Mouse (Mus musculus): ENCODE measurements around the gene 1700016C15Rik.
A peak's percentile ranks its signal among the peaks of the same experiment; 100 is the strongest.

1700016C15Rik gene

DNA sequence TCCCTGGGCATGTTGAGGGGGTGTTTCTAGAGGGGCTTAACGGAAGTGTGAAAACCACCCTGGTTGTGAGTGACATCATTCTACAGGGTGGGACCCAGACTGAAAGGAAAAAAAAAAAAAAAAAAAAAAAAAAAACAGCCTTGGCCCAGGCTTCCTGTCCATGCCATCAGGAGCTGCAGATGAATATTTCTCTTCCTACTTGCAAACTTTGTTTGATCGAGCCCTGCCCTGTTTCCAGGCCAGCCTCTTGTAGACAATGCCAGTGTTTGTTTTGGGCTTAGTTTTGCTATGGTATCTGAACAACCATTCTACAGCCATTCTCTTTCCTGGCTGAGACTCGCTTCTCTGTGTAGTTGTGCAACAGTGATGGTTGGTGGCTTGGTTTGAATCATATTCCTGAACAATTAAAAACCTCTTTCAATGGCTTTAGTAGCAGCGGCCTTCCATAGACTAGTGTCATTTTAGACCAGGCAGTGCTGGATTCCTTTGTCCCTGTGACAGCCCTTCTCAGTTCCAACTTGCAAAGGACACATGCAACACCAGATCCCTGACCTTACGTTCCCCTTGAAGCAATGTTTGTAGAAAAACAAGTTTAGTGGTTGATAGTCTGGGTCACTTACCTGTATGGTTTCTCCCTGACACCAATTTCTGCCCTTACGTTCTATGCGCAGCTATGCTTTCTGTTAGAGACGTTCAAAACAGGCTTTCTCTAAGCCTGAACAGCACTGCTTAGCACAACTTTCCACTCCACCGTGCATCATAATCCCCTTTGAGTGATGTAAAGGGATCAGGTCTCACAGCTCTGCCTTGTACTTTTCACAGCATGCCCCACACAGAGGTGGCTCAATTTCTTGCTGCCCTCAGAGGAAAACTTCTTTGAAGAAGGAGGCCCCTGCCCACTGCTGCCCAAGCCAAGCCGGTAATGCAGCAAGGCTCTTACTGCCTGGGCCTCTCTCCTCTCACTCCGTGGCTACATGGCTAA lies at the start of gene 1700016C15Rik:
Gene 1700016C15Rik, plus strand, starts transcription at position 772 of the 982 bp plus-strand sequence.
- DNase-seq = no peak

DNA sequence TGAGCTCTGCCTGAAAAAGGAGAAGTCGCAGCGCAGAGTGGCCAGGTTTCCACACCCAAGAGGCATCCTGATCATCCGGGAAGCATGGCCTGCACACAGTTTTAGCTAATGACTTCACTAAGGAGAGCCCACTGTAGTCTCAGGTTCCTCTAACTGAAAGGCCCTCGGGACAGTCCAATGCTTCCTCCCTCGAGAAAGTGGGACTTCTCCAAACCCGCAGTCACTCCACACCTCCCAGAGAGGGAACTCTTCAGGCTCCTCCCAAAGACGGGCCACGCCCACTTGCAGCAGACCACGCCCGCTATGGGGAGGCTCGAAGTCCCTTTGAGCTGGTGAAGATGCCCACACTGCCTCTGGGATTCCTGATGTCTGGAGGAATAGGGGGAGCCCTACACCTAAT lies 48.4 kb upstream of the 1700016C15Rik start:
- no peak for DNase-seq

DNA sequence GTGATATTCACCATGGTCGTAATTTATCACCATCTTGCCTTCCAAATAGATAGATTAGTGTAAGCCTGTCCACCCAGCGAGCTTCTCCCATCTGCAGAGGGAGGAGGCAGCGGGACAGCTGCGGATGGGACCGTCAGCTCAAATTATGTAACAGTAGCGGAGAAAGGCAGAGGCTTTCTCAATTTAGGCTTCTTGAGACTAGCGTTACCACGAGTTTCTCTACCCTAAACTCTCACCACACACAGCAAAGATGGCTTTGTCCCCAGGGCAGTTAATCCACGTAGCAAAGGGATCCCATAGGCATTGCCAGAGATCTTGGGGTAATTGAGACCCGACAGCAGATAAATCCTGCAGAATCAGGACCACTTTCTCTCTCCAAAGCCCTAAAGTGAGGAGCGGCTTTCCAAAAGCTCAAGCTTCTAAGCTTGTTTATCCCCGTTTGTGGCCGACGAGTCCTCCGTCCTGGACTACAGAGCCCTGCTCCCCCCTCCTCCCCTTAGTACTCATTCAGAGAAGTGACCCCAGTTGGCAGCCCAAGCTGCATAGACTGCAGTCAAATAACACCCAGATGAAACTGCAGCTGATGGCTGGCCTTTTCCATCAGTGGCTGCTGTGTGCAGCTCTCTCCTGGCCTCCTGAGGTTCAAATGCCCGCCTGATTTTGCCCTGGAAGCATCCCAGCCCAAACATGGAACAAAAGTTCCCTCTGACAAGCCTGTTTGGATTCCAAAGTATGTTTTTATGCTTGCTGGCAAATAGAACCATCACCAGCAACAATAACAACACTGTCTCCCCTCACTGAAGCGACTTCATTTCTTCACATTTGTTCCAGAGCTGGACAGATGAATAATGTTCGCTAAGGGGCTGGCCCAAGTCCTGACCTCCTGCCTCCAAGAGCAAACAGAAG lies 45.4 kb upstream of the 1700016C15Rik start:
- DNase-seq = no peak

DNA sequence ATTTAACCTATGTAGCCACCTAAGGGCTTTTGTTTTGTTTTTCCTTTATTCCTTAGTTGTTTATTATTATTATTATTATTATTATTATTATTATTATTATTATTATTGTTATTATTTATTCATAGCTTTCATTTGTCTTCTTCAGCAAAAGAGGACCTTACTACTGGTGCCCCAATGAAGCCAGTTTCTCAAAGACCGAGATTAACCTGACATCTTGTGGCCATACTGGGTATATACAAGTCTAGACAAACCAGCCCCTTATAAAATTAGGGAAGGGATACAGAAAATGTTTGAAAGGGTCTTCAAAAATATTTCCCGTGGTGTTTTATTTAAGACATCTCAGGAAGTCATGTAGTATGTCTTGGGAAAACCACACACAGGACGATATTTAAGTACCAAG lies 44.7 kb upstream of the 1700016C15Rik start:
- no peak for DNase-seq

DNA sequence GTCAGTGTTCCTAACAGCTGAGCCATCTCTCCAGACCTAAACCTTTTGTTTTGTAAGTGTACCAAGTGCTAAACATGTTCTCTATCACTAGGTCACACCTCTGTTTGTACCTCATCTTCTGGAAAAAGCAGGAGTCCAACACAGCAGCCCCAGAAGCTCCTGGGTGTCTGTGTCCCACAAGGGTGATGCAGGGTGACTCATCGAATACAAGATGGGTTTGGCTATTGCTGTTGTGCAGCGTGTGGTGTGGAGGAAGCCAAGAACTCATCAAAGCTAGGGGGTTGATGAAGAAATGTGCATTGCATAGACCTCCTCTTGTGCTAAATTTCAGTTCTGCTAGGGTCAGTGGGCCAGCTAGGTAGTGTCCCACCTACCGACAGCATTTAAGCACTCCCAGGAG lies 43.5 kb upstream of the 1700016C15Rik start:
- no peak for DNase-seq

DNA sequence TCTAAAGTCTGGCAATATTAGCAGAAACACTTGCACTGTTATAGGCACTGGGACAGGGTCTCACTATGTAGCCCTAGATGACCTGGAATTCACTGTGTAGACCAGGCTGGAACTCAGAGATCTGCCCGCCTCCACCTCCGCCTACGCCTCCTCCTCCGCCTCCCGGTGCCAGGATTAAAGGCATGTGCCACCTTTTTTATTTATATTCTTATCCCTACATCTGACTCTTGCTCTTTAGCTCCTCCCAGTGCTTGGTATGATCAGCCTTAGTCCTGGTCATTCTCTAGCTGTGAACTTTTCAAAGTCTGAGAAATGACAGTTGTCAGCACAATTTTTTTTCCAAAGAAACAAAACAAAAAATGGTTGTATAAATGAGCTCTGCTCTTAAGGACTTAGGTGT lies 42.6 kb upstream of the 1700016C15Rik start:
- peak; percentile 44 for DNase-seq

DNA sequence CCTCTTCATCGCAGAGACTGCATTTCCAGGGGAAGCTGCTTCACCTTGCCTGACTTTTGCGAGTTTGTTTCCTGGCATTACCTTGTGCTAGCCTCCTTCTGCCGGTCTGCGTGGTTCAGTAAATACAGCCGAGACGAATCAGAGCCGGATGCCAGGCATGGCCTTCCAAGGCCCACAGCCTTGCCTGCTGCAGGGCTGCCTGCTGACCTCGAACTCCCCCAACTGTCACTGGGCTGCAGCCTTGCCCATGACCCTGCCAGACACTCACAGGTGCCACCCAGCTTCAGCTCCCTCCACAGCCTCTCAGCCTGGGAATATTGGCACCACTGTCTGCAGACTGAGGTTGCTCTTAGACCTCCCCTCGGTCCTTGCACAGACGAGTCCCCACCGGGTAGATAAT lies 37.1 kb upstream of the 1700016C15Rik start:
- DNase-seq = no peak

DNA sequence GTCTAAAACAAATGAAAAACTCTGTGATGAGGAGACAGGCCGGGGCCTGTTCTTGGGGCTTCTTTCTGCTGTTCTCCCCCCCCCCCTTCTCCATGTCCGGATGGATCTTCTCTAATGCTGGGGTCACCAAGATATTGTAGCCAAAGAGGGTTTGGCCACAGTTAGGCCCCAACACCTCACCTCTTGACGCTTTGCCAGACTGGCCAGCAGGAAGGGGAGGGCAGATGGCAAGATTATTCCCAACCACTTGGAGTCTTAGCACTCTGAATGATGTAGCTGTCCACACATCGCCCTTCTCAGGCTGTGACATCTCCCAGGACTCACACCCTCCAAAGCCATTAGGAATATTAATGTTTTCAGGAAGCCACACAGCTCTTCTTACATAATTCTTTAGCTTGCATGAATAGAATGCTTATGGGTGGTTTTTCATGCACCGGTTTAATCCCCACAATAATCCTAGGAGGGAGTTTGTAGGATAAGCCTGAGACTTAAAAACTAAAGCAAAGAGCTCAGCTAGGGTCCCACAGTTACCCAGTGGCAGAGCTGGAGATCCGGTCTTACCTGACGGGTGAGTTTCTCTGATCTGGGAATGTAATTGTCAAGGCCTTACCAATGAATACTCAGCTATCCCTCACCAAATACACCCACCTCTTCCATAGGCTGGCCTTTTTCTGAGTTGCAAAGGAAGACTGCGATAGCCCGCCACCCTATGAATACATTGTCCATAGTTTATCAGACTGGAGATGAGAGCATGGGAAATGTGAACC lies 35.9 kb upstream of the 1700016C15Rik start:
- no peak for DNase-seq

DNA sequence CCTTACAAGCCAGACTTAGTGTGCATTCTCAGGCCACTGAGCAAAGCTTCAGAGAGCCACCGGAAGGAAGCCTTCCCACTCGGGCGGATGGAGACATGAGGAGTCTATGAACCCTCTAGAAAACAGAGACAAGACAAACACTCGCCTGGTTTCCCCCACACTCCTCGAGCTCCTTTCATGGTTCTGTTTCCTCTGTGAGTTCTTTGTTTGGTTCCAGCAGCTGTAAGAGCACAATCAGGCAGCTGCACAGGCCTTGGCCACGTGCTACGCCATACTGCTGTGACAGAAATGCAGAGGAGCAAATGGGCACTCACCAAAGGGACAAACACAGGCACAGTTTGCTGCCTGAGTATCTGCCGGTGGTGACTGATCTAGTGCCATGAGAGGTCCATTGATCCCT lies 29.1 kb upstream of the 1700016C15Rik start:
- no peak for DNase-seq

DNA sequence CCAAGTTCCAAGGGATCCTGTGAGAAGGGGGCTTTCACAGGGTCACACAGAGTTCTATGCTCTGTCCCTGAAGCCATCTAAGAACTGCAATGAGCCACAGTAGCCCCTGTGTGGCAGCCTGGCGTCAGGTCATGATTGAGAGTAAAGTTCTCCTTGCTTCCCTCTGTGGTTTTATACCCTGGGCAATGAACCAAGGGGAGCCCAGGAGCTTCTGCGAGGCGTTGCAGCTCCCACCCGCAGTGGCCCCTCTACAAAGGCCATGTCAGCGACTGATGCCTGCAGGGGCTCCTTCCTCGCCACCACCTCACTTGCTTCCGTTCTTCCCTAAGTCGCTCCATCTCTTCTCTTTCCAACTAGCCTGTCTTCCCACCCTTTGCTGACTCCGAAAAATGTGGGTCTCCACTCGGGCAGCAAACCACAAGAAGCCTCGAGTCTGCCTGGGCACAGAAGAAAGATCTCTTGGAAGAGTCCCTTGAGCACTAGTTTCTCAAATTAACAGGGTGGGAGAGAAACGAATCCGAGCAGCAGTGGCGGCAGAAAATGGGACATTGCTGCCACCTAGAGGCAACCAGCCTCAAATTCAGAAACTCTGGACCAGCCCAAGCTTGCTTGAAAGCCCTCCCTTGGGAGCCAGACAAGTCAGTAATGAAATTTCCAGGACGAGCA lies 27.0 kb upstream of the 1700016C15Rik start:
- peak; percentile 83 for DNase-seq

DNA sequence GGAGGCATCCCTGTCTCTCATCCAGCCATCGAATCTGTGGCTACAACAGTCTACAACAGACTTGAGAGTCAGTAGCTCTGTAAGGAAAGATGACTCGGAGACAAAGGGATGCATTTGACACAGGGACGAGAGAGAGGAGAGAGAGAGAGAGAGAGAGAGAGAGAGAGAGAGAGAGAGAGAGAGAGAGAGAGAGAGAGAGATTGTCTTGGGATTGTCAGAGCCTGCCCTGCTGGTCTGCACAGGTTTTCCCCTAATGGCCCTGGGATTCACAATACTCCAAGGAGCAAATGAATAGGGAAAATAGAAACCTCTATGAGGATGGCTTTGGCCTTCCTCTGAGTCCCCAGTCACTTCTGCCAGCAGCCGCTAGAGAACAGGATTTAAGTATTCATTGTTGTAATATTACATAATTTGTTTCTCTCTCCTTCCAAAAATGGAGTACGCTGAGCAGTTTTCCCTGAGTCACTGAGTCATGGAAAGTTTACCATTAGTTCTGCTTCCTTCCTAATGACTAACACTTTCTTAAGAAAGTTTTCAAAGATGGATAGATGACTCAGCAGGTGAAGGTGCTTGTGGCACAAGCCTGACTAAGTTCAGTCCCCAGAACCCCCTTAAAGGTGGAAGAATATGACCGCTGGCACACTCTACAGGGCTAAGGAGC lies 26.3 kb upstream of the 1700016C15Rik start:
- no peak for DNase-seq

DNA sequence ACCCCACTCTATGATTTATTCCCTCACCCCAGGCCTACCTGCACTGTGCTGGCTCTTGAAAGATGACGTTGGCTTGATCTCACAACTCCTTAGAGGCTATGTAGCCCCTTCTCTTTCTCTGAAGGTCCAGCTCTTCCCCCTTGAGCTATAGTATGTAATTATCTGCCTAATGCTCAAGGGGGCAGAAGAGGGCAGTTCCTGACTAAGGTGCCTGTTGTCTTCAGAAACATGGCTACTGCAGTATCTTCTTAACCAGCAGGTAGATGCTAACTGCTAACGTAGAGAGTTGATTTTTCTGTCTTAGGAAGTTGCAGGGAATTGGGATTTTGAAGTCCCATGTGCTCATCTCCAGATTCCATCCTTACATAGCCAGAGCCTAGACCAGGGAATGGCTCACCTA lies 24.4 kb upstream of the 1700016C15Rik start:
- no peak for DNase-seq

DNA sequence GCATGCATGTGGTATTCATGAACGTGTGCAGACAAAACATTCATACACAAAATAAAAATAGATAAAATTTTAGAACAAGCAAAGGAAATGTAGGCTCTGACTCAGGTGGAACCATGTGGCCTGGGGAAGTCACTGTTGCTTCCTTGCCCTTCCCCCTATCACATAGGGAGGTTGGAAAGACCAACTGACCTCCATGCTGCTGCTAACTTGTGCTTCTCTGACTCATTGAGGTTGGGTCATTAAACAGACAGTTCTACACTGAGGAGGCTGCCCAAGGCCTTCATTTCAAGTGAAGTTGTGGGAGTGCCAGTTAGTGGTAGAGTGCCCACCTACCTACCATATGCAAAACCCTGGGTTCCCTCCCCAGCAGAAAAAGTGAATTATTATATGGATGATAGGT lies 22.0 kb upstream of the 1700016C15Rik start:
- DNase-seq = no peak

DNA sequence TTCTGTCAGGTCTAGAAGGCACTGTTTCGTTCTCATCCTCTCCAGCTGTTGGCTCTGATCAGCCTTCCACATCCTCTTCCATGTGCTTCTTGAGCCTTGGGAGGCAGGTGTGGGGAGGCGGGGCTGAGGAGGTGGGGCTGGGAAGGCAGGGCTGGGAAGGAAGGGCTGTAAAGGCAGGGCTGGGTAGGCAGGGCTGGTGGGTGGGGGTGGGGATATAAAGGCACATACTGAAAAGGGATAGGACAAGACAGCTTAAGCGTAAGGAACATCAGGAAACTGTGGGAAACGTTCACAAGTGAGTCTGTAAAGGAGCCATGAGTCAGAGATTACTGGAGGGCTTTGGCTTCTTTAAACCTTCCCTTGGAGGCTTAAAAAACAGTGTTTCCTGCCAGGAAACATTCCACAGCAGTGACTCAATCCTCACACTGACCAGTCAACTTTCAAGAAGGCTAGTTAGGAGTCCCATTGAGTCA lies 21.0 kb upstream of the 1700016C15Rik start:
- no peak for DNase-seq

DNA sequence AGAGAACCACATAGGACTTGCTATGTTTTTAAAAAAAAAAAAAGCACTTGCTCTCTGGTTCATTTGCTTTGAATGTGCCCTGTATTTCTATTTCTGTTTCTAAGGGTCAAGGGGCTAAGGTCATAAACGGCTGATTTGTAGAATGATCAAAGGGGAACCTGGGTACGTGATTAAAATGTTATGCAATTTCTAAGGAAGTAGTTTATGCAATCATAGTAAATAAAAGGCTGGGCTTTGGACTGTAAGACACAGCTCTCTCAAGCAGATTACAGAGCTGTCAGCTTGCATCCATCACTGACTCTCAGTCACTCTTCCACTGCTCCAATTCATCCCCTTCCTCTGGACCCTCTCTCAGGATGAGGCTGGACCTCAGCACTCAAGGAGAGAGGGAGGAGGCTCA lies 18.6 kb upstream of the 1700016C15Rik start:
- DNase-seq = no peak

DNA sequence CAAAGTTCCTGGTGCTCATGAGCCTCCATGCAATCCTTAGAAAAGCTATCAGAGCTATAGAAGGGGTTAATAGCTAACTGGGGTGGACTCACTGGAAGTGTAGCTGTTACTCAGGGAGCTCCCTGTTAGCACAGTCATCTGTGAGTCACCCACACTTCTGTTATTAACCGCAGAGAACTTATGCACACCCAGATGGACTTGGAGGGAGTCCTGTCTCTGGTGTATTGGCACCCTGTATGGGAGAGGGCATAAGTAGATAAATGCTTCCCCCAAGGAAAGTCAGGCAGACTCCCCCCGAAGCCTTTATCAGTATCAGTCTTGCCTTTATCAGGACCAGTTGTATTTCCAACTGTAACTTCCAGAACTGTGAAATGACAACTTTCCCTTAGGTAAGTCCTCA lies 18.2 kb upstream of the 1700016C15Rik start:
- no peak for DNase-seq

DNA sequence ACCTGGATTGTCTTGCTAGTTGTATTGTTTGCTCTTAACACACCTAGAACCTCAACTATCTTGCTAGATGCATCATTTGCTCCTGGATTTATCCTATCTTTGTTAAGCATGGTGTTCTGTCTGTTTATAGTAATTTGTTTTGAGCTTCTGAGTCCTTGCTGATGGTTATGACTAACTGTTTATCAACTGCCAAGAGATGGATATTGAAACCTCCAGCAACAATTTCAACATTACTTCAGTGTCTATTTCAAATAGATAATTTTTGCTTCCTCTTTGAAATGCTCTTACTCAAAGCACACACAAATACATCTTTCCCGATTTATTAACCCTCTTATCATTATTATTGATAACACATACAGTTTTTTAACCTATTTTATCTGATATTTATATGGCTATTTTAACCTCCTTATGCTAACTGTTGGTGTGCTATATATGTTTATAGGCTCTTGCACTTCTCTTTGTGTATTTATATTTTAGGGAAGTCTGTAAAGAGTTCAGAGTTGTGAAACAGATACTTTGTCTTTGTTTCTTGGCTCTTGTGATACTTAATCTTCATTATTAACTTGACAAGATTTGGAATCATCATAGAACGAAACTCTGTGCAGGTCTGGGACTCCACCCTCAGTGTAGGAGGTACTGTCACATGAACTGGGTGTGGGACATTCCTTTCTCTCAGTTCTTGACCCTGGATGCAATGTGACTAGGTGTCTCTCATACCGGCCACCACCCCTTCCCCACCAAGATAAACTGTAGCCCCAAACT lies 15.8 kb upstream of the 1700016C15Rik start:
- no peak for DNase-seq

DNA sequence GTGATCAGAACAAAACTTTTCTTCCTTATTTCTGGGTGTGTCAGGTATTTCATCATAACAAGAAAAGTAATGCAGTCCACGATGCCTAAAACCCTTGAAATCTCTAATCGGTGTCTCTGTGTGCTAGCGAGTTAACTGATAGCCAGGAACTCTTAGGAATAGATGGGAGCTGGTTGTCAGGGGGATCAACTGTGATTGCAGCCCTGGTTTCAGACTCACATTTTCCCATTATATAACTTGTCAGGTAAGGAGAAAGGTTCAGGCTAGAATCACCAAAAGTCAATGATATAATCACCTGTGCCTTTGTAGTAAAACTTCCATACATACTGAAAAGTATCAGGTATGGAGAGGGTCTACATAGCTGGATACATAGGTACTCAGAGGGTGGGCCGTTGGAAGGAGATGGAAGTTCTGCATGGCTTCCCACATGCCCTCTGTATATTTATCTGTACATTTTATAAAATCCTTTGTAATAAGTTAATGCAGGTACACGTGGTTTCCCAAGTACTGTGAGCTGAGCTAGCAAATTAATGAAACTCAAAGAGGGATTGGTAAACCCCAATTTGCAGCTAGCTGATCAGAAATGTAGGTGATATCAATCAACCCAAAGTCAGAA lies 15.1 kb upstream of the 1700016C15Rik start:
- DNase-seq = no peak

DNA sequence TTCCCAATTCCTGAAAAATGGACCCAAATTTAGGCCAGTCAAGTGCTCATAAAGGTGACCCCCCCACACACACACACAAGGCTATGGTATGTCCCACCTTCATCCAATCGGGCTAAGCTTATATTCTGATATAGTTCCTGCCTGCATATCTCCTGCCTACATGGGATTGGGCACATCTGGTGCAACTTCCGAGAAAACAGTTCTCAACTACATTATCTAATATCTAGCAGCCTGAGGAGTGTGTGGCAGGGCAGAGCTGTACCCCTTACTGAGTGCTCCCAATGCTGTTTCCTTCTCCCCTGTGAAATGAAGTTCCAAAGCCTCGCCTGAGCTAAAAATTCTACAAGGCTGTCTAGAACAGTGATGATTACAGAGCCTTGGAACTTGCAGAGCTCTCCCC lies 13.2 kb upstream of the 1700016C15Rik start:
- no peak for DNase-seq

Data from kidney, postnatal 10 days (tissue).